Mouse (Mus musculus) liver, adult 2 months (tissue): ENCODE results near the gene Fam149b.

Experiments
- CTCF ChIP-seq: fragments of 200-500 bp; IDR thresholded peaks from 2 replicates; pipeline ENCODE4 v1.5.1; 2011; ENCODE audit warnings: low read depth, low read length, control low read depth
- POLR2A ChIP-seq: fragments of 200-500 bp; IDR thresholded peaks from 2 replicates; pipeline ENCODE4 v1.6.1; 2011; ENCODE audit warnings: low read length, control low read depth; ENCODE audit not compliant: insufficient read depth; ENCODE audit errors: extremely low read depth

- TF ChIP-seq CTCF = peak; percentile 56
- no peak for TF ChIP-seq POLR2A
Measured at GRCm38 (mm10) chr14:20328474-20328873, 19.5 kb upstream of the Fam149b start.
